Mouse (Mus musculus) lung, postnatal 25 days (tissue): ENCODE data around the gene Vcan.
A peak's percentile ranks its signal among the peaks of the same experiment; 100 is the strongest.
"Not testable (repeated sequence)": the region's sequence is repeated elsewhere in the genome, so short reads cannot be mapped to it uniquely, and the experiment has no call there.

Source experiments
- DNase-seq: peaks from one replicate; pipeline ENCODE4 v3.0.0; 2022; ENCODE audit warnings: low spot score

Gene Vcan

GRCm38 (mm10) chr13:89741766-89742685, at the start of gene Vcan:
TSS of gene Vcan (minus strand) at chr13:89742509.
- no peak for DNase-seq

DNA sequence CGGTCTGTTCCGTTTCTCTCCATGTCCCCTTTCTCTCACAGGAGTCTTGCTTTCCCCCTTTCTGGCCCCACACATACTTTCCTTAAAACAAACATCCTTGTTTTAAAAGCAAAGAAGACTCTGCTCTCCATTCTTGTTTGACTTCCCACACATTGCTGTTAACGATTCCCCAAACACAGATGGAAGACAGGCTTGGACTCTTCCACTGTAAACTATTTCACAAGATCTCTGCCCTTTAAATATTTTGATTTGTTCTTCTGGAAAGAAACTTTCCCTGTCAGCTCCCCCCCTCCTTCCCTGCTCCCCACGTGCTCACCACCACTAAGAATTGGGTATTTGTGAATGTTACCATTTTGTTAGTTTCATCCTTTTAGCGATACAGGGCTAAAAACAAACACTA, 49.2 kb upstream of the Vcan start:
- DNase-seq: no peak

GRCm38 (mm10) chr13:89782886-89783285, 40.6 kb upstream of the Vcan start:
- DNase-seq: no peak

GRCm38 (mm10) chr13:89780276-89780675, 38.0 kb upstream of the Vcan start:
- no peak for DNase-seq

- DNase-seq: peak; percentile 45
These were observed 37.1 kb upstream of the Vcan start for GRCm38 (mm10) chr13:89779208-89779911.

- DNase-seq: no peak
These were observed 35.5 kb upstream of the Vcan start for GRCm38 (mm10) chr13:89777764-89778163.

GRCm38 (mm10) chr13:89777146-89777545, 34.8 kb upstream of the Vcan start:
- no peak for DNase-seq

- no peak for DNase-seq
These were observed 24.2 kb upstream of the Vcan start for GRCm38 (mm10) chr13:89766551-89766950.

GRCm38 (mm10) chr13:89765966-89766365, 23.7 kb upstream of the Vcan start:
- no peak for DNase-seq

DNA sequence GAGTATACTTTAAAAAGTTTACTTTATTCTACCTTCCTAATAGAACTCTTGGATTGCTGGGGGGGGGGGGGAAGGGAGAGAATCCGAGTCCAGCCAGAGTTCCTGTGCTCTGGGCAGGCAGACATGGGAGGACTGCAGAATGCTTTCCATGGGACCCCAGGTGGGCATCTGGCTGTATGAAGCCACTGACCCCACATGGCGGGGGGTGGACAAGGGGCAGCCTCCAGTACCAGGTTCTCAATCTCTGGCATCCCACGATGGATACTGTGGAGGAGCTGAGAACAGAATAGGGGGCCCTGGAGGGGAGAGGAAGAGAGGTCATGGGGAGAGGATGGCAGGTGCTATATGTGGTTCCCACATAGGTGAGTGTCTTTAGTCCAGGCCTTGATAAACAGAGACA, 20.0 kb upstream of the Vcan start:
- DNase-seq: no peak

- DNase-seq: no peak
These were observed 14.0 kb upstream of the Vcan start for GRCm38 (mm10) chr13:89756347-89756746.

DNA sequence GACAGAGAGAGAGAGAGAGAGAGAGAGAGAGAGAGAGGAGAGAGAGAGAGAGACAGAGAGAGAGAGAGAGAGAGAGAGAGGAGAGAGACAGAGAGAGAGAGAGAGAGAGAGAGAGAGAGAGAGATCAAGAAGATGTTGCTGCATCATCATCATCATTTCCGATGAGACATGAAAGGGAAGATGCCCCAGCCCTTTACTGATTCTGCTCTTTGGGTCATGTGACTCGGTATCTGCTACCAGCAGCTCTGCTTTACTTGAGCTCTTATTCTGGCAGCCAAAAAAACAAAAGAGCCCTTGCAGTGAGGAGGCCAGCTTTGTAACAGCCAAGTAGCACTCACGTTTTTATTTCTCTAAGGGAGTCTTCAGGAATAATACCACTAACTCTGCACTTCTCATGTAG, 8.3 kb upstream of the Vcan start:
- not testable (repeated sequence) for DNase-seq

DNA sequence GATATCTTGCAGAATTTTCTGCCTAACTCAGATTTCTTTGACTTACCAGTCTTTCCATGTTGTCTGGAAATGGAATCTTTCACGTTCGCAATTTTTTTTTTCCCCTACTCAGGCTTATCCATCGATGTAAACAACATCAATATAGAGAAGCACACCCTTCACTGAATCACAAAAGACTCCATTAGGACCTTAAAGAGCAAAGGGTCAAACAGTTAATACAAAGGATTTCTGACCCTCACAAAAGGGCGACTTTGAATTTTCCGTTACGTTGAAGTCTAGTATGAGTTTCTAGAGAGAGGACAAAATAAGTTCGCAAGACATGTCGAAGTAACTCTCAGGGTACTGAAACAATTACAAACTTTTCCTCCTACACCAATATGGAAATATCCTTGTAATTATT, 892 bp upstream of the Vcan start:
- DNase-seq: no peak

- no peak for DNase-seq
These were observed 434 bp upstream of the Vcan start for GRCm38 (mm10) chr13:89742686-89743200.

DNA sequence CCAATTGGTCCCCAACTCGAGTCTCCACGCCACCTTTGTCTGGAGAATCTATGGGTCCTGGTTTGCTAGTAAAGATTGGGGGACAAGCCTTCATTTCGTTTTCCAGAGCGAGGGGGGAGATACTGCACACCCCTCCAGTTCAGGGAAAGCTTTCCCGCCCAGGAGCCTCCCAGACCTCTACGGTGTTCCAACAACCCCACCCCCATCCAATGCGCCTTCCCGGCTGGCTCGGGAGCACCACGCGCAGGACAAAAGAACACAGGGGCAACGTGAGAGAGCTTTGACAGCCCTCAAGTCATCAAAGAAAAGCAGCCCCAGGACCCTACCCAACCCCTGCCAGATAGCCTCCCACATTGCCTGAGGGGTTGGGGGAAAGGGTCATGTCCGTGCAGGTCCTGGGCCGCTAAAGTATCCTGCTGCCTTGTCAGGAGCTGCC, 1.2 kb downstream of the Vcan start:
- no peak for DNase-seq

- peak; percentile 72 for DNase-seq
These were observed 1.8 kb downstream of the Vcan start for GRCm38 (mm10) chr13:89740243-89741115.

DNA sequence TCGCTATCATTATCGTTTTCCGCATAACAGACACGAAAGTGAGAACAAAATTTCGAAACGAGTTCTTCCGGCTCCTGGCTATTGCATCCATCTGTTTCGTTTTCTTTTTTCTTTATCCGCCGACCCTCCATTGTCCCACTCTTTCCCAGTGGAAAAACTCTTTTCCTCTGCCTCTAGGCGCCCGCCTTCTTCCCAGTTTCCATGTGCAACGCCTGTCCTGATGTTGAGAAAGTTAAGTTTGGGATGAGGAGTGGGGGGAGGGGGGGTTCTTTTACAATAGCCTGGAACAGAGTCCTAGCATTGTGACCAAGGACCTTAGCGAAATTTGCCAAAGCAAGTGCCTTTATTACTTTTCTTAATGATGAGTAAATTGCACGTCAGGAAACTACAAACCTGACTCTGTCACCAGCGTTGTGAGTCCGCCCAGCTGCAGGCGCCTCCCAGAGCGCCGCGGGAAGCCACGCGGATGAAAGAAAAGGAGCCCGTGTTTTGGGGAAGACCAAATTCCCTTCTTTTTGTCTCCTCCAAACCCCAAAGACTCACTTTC, 2.5 kb downstream of the Vcan start:
- no peak for DNase-seq

- peak; percentile 72 for DNase-seq
These were observed 3.3 kb downstream of the Vcan start for GRCm38 (mm10) chr13:89738776-89739695.

- no peak for DNase-seq
These were observed 4.0 kb downstream of the Vcan start for GRCm38 (mm10) chr13:89738275-89738674.

DNA sequence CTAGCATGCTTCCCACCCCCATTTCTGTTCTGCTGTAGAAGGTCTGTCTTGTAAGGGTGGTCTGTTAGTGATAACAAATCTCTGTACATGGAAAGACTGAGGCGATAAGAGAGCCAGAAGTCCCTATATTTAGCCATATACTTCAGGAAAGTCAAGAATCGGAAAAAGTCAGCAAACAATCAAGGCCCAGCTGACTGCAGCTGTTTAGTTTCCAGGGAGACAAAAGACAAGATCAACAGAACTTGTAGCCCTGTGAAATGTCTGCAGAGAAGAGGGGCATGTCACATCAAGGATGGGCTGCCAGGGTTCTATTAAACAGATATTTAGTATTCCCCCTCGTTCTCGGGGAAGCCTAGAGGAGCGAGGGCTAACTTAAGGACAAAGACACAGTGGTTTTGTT, 7.2 kb downstream of the Vcan start:
- no peak for DNase-seq

GRCm38 (mm10) chr13:89726492-89726891, 15.8 kb downstream of the Vcan start:
- no peak for DNase-seq
